8 mouse cellular contexts compared by ENCODE assay signal in genomic region chr13:24988391-24988790, GRCm38 (mm10). TPM values are rescaled to one million over a fixed set of nuclear protein-coding genes. Genes with fewer than 3 reads are reported as not detected.
DNase-seq lines count a peak whose midpoint lies in the region; ATAC-seq and TF ChIP-seq lines count a peak whose summit lies in the region.

No protein-coding gene starts in this region.

- H3K27me3 ChIP-seq in thymus, adult 2 months (ENCODE audit: control insufficient read depth, insufficient read depth, low read length), result no peaks in the 10 kb centered on the region
- H3K27me3 ChIP-seq in limb, embryonic 10.5 days (ENCODE audit: low read depth, poor library complexity, severe bottlenecking), result no peaks in the 10 kb centered on the region
- H3K27me3 ChIP-seq in midbrain, embryonic 12.5 days, result no peaks in the 10 kb centered on the region
- no peaks in the 10 kb centered on the region for H3K27me3 ChIP-seq in small intestine, adult 2 months (ENCODE audit: control insufficient read depth, insufficient read depth, low read length)

- H3K27ac ChIP-seq in thymus, adult 2 months (ENCODE audit: control insufficient read depth, insufficient read depth, low read length), result no peak overlapping the region
- no peak overlapping the region for H3K27ac ChIP-seq in limb, embryonic 10.5 days
- H3K27ac ChIP-seq in midbrain, embryonic 12.5 days (replicated peaks), result no peak overlapping the region
- H3K27ac ChIP-seq in small intestine, adult 2 months (ENCODE audit: insufficient read depth, low read depth, low read length), result no peak overlapping the region

- no peak overlapping the region for H3K4me2 ChIP-seq in midbrain, embryonic 12.5 days (replicated peaks)

- no peak for TF ChIP-seq POLR2A in thymus, adult 2 months (IDR thresholded peaks at IDR 0.05; ENCODE audit: control insufficient read depth, extremely low read depth, insufficient read depth, low read length, poor library complexity)
- TF ChIP-seq POLR2A in small intestine, adult 2 months (IDR thresholded peaks at IDR 0.05; ENCODE audit: low read depth, low read length), result no peak

- no peak; the same call in 1 of the 2 replicates for TF ChIP-seq CTCF in thymus, adult 2 months (IDR thresholded peaks at IDR 0.05; ENCODE audit: borderline replicate concordance, control insufficient read depth, extremely low read depth, insufficient read depth, low read length, poor library complexity)
- peak; percentile 68; the same call in 1 of the 2 replicates for TF ChIP-seq CTCF in small intestine, adult 2 months (IDR thresholded peaks at IDR 0.05; ENCODE audit: extremely low read depth, insufficient read length, insufficient replicate concordance, low read depth, low read length)

- no peak overlapping the region for H3K4me3 ChIP-seq in thymus, adult 2 months (ENCODE audit: control insufficient read depth, insufficient read depth, low read length)
- no peak overlapping the region for H3K4me3 ChIP-seq in limb, embryonic 10.5 days
- no peak overlapping the region for H3K4me3 ChIP-seq in midbrain, embryonic 12.5 days
- no peak overlapping the region for H3K4me3 ChIP-seq in small intestine, adult 2 months (ENCODE audit: low read depth, low read length)

- DNase-seq in thymus, adult 2 months, result peak; percentile 42
- no peak for DNase-seq in thymus, adult 18-20 months
- DNase-seq in cerebellum, adult 9-10 months, result peak; percentile 47
- DNase-seq in induced T-regulatory cell, adult 2 months (ENCODE audit: low read depth), result peak; percentile 74
- DNase-seq in limb, embryonic 10.5 days (ENCODE audit: low spot score), result peak; percentile 39

- 59% methylated on average over 7 of the region's 7 CpGs for WGBS in thymus, adult 2 months
- WGBS in limb, embryonic 10.5 days, result 50% methylated on average over 7 of the region's 7 CpGs
- WGBS in midbrain, embryonic 12.5 days, result 46% methylated on average over 7 of the region's 7 CpGs
- WGBS in small intestine, adult 2 months, result 39% methylated on average over 7 of the region's 7 CpGs

- H3K36me3 ChIP-seq in thymus, adult 2 months (ENCODE audit: control insufficient read depth, insufficient read depth, low read length), result peaks cover 3% of the 10 kb centered on the region; the same call in 1 of the 2 replicates
- peaks cover 33% of the 10 kb centered on the region for H3K36me3 ChIP-seq in limb, embryonic 10.5 days
- peaks cover 26% of the 10 kb centered on the region for H3K36me3 ChIP-seq in midbrain, embryonic 12.5 days
- H3K36me3 ChIP-seq in small intestine, adult 2 months (ENCODE audit: control insufficient read depth, insufficient read depth, low read length), result peaks cover 38% of the 10 kb centered on the region

- ATAC-seq in frontal cortex, adult (ENCODE audit: low TSS enrichment), result peak; percentile 64
- peak; percentile 76 for ATAC-seq in midbrain, embryonic 12.5 days (ENCODE audit: low FRiP score, low read depth)

- peaks cover 6% of the 10 kb centered on the region; the same call in 1 of the 2 replicates for H3K4me1 ChIP-seq in thymus, adult 2 months (replicated peaks; ENCODE audit: control insufficient read depth, insufficient read depth, low read length)
- H3K4me1 ChIP-seq in limb, embryonic 10.5 days, result no peaks in the 10 kb centered on the region
- H3K4me1 ChIP-seq in midbrain, embryonic 12.5 days, result 0 out of 2 replicates have a peak, but pooled peaks cover 3% of the 10 kb centered on the region
- H3K4me1 ChIP-seq in small intestine, adult 2 months (ENCODE audit: control insufficient read depth, insufficient read depth, insufficient read length, low read length), result no peaks in the 10 kb centered on the region

- no peaks in the 10 kb centered on the region for H3K9me3 ChIP-seq in limb, embryonic 10.5 days (replicated peaks)
- H3K9me3 ChIP-seq in midbrain, embryonic 12.5 days, result no peaks in the 10 kb centered on the region

- no peak overlapping the region for H3K9ac ChIP-seq in midbrain, embryonic 12.5 days (replicated peaks)

RNA-seq across cellular contexts. Expression of gene Mrs2, which starts 31.8 kb away (rescaled TPM):
- polyA plus RNA-seq in thymus, adult 2 months (2012; rRNA removed), result 39.1 and 47.1 TPM in 2 replicates
- 17.5 and 18.5 TPM in 2 replicates for polyA plus RNA-seq in limb, embryonic 10.5 days (2016; fragmentation: Nextera tagmentation; extraction: Ambion mirVana)
- 31.1 and 35.5 TPM in 2 replicates for polyA plus RNA-seq in midbrain, embryonic 12.5 days (2016; fragmentation: Nextera tagmentation; extraction: Ambion mirVana)
- 9.3 and 11.3 TPM in 2 replicates for polyA plus RNA-seq in small intestine, adult 2 months (2012; rRNA removed)

RNA-seq across cellular contexts. Expression of gene Gpld1, which starts 45.4 kb away (rescaled TPM):
- 0.47 and 1.0 TPM in 2 replicates for polyA plus RNA-seq in thymus, adult 2 months (2012; rRNA removed)
- 0.13 and 0.91 TPM in 2 replicates for polyA plus RNA-seq in limb, embryonic 10.5 days (2016; fragmentation: Nextera tagmentation; extraction: Ambion mirVana)
- 0.34 and 0.63 TPM in 2 replicates for polyA plus RNA-seq in midbrain, embryonic 12.5 days (2016; fragmentation: Nextera tagmentation; extraction: Ambion mirVana)
- 1.2 and 1.7 TPM in 2 replicates for polyA plus RNA-seq in small intestine, adult 2 months (2012; rRNA removed)

RNA-seq across cellular contexts. Expression of gene Aldh5a1, which starts 50.9 kb away (rescaled TPM):
- 1.3 and 1.4 TPM in 2 replicates for polyA plus RNA-seq in thymus, adult 2 months (2012; rRNA removed)
- 4.7 and 5.6 TPM in 2 replicates for polyA plus RNA-seq in limb, embryonic 10.5 days (2016; fragmentation: Nextera tagmentation; extraction: Ambion mirVana)
- polyA plus RNA-seq in midbrain, embryonic 12.5 days (2016; fragmentation: Nextera tagmentation; extraction: Ambion mirVana), result 9.9 and 10.1 TPM in 2 replicates
- polyA plus RNA-seq in small intestine, adult 2 months (2012; rRNA removed), result 2.9 and 5.3 TPM in 2 replicates

Comparison
In these comparisons a context has a peak if more than half of its experiments do, and no peak if none do; other contexts are left out.
1. DNase-seq: peak in thymus, adult 2 months (single experiment), cerebellum, adult 9-10 months (single experiment), induced T-regulatory cell, adult 2 months (single experiment) and limb, embryonic 10.5 days (single experiment); none in thymus, adult 18-20 months (0 of 2).